Mouse (Mus musculus) brain, adult 2 months (tissue): ENCODE data around the gene Ticam1.
A peak's percentile ranks its signal among the peaks of the same experiment; 100 is the strongest.

Source experiments
- DNase-seq: peaks from one replicate; pipeline ENCODE4 v3.0.0; 2011; ENCODE audit warnings: low read depth, low spot score

Gene Ticam1

DNA sequence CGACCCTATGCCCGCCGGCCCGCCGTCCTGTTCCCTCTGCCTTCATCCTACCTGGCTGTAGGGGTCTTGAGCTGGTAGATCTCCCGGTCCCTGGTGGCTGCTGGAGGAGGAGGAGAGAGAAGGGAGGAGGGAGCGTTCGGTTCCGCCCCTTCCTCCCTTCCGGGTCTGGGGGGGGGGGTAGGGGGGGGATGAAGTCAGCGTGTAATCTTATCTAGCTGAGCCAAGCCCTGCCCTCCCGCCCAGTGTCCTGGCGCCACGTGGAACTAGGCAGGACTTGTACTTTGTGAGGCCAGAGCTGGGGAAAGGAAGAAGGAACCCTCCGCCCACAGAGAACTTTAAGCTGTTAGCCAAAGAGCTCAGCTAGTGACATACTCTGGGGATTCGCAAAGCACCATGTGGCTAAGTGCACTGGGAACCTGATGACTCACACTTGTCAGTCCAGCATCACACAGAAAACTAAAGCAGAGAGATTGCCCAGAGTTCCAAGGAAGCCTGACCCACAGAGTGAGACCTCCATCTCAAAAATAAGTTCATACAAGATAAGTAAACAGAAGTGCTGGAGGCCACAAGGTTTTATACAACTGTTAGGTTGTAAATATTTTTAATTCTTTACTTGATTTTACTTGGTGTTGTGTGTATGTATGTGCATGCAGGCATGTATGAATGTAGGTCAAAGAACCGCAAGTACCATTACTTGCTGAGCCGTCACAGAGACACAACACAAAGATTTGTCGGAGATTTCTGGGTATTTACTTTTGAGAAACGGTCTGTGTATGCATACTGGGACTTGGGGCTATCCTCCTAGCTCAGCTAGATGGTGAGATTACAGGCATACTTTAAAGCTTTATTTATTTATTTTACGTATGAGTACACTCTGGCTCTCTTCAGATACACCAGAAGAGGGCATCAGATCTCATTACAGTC is at the start of gene Ticam1:
Ticam1 (minus strand) TSS at position 144 of the 924 bp plus-strand sequence.
- DNase-seq, result peak; percentile 95

DNA sequence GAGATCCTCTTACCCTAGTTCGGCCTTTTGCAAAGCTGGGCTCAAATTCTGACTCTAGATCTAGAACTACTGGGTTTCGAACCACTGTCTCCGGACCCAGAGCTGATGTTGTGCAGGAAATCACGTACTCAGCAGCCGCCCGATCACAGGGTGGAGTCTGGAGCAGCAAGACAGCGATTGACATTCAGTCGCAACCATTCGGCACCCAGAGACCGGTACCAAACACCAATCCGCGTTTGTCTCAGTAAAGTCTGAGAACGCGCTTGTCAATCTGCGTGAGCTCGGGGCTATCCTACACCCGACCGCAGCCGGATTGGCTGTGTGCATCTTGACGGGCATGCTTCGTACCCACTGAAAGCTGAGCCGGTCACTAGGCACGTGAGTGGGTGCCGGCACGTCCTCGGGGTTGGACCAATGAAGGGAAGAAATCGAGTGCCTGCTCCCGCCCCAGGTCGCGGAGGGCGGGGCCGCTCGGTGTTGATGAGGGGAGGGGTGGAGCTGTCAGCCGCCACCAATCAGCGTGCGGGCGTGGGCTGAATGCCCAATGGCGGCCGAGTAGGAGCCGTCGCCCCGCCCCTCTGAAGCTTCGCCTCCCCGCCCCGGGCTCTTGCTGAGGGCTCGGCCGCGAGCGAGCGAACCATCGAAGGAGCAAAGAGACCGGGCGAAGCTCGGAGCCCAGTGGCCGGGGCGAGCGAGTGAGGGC is 49.0 kb upstream of the Ticam1 start, which contains the start of gene Kdm4b:
Kdm4b (plus strand) TSS at position 613 of the 703 bp plus-strand sequence.
- peak; percentile 100 for DNase-seq

DNA sequence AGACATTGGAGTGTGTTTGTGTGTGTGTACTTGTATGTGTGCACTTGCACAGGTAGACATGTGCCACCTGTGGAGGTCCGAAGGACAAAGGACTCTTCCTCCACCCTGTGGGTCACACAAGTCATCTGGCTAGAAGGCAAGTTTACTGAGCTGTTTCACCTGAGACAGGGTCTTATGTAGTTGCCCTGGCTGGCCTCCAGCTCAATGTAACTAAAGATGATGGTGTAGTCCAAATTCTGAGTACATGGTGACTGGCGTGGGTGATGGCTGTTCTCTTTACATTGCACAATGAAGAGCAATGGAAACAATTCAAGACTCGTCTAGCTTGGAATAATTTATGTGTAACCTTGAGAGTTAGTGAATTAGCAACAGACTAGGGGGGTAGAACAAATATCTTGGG is 47.8 kb upstream of the Ticam1 start:
- no peak for DNase-seq

DNA sequence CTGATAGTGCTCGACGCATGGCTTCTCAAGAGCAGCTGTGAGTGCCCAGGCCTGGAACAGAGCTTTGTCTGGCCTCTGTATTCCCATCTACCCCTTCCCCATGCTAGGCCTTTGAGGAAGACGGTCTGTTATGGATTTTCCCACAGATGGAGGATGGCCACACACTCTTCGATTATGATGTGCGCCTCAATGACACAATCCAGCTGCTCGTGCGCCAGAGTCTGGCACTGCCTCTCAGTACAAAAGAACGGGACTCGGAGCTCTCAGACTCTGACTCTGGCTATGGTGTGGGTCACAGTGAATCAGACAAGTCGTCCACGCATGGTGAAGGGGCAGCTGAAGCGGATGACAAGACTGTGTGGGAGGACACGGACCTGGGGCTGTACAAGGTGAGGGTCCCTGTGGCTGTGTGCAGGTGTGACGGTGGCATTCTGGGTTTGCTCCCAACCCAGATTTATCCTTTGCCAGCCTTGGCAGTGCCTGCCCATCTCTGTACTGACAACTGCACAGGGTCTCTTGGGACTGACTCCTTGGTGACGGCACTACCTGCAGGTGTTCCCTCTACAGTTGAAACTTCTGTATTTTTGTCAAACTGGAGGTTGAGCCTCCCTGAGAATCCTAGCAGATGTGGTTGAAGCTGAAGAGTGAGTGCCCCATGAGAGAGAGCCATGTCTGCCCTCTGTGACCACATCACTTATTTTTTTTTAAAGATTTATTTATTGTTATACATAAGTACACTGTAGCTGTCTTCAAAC is 32.8 kb upstream of the Ticam1 start:
- no peak for DNase-seq

DNA sequence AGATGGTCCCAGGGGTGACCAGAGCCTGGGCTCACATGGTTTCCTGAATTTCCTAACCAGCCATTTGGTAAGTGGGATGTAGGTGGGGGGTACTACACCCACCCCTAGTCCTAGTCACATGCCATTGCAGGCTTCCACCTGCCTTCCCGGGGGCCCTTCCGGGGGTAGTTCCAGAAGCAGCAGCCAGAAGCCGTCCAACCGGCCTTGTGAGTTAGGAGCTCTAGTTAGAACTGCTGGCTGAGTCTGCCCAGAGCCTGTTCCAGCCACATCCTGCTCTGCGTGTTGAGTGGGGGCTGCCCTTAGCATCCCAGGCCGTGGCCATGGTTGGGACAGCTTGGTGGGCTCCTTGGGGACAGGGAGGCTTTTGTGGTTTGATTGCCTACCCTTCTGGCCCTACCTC is 31.5 kb upstream of the Ticam1 start:
- no peak for DNase-seq

DNA sequence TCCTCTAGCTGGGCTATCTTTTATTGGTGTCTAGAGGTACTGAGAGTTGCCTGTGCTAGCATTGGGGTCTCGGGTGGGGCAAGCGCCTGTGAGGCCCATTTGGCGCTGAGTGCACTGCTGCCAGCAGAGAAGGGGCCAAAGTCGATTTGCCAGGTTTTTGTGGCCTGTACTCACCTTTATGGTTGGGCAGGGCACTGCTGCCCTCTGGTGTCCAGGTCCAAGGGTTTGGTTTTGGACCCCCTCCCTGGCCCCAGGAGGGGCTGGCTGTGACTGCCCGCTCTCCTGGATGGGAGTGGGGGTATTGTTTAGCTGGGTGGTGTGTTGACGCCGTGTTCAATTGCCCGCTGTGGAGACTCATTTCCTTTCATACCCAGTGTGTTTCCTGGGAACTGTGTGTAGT is 29.2 kb upstream of the Ticam1 start:
- DNase-seq, result no peak

DNA sequence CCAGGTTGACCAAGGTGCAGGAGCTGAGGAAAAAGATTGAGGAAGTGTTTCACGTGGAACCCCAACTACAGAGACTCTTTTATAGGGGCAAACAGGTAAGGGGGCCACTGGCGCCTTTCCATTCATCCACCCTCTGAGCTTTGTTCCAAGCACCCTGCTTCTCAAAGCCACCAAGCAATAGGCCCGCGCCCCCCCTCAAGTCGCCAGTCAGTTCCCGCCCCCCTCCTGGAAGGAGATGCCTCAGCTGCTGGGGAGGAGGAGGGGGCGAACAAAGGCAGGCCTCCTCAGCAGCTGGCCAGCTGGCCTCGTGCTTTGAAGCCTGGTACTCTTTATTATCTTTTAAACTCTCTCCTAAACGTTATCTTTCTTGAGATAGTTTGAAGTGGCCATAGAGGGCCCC is 28.6 kb upstream of the Ticam1 start:
- DNase-seq, result no peak

DNA sequence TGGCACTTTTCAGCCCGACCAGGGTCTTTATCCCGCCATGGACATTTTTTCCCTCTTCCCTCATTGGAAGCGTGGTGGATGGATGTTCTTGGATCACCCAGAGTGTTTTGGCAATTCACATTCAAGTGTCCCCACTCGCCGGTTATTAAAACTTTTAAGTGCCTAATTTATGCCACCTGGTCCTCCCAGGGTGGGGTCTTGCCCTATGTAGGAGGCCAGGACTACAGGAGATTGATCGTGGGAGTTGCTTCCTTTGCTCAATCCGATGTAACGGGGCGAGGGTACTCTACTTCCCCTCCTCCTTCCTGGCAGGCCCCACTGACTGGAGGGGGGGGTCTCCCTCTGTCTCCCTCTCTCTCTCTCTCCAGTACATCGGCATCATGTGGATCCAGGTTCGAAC is 28.1 kb upstream of the Ticam1 start:
- no peak for DNase-seq

DNA sequence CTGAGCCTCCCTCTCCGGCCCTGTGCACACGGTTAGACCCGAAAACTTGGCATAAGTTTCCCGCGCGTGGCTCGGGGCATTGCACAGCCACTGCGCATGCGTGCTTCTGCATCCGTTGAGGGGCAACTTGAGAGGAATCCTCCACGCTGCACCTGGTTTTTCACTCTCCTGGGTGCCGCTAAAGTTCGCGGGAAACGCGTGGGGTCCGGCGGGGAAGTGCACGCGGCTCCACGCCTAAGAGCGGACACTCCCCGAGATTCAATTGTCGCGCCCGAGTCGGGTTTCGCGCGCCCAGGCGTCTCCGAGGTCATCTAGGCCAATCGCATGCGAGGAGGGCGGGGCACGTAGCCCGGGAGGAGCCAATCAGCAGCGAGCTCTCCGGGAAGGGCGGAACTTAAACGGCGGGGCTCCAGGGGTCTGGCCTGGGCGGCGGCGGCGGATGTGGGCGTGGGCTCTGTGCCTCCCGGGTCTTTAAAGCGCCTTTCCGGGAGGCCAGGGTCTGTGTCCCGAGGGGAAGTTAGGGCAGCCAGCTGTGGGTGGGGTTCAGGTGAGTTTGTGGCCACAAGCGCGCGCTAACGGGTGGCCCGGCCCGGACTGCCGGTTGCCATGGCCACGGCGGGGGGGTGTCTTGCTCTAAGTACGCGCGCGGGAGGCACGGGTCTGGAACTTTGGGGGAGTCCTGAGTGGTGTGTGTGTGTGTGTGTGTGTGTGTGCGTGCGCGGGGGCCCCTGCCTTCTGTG is 27.4 kb upstream of the Ticam1 start:
- DNase-seq, result peak; percentile 94

DNA sequence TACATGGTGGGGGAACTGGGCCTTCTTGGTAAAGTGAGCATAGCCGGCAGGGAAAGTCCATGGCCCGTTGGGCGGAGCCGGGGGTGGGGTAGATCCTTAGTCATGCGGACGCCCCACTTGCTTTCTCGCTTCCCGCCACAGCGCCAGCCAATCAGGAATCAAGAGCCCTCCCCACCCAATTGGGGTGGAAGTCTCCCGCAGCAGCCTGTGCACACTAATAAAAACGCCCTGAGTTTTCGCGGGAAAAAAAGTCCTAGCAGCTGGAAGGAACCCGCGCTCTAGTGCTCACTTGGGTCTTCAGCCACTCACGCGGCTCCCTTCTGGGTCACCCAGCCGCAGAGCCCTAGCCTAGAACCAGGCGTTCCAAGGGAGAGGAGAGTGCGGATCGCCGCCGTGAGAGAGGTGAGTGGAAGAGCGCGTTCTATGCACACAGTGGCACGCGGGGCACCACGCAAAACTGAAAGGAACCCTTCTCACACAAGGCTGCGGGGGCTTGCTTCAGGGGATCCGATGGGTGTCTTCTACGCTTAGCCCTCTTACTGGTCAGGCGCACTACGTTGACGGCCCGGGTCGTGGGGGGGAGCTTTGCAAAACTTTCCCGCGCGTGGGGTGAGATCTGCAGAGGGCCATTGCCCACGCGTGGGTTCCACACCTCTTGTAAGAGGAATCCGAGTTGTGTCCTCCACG is 26.7 kb upstream of the Ticam1 start, which contains the start of gene Uhrf1:
Uhrf1 (plus strand) TSS at position 162 of the 687 bp plus-strand sequence.
- no peak for DNase-seq

DNA sequence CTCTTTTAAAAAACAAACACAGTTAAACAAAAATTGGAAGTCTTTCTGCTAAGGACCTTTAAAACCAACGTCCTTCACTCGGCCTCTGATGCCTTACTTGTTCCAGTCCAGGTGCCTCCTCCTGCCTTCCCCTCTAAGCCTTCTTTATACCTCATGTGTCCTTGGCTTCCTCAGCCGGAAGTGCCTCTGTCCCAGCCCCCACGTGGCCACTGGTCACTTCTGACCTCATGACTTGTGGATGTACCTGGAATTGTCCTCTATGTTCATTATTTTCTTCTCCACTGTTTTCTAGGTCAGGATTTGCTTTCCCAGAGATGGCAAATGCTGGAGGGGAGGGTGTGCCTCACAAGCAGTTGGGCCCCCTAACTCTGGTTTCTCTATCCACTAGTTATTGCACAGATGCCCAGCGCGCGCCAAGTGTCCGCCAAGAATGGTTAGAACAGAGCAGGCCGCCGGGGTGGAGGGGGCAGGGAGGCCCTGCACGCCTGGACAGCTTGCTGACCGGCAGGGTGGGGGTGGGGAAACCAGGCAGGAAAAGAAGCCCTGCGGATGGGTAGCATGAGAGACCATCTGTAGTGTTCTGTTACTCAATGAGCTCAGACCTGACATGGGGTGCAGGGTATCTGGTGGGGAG is 25.9 kb upstream of the Ticam1 start:
- no peak for DNase-seq

DNA sequence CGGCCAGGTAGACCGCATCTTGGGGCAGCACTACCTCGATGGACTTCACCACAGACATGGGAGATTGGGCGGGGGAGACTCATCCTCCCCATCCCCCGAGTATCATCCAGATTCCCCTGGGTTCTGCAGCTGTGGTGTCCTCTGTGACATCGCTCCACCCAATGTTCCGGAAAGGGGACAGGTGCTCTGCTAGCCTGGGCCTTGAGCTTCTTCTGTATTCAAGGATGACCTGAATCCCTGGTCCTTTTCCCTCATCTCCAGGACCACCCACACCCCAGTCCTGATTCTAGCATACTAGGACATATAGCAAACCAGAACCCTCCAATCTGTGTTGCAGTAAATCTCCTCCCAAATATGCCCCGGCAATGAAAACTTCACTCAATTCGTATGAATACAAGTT is 23.6 kb upstream of the Ticam1 start, which contains the start of gene Arrdc5:
Arrdc5 (minus strand) TSS at position 101 of the 400 bp plus-strand sequence.
- DNase-seq, result no peak

DNA sequence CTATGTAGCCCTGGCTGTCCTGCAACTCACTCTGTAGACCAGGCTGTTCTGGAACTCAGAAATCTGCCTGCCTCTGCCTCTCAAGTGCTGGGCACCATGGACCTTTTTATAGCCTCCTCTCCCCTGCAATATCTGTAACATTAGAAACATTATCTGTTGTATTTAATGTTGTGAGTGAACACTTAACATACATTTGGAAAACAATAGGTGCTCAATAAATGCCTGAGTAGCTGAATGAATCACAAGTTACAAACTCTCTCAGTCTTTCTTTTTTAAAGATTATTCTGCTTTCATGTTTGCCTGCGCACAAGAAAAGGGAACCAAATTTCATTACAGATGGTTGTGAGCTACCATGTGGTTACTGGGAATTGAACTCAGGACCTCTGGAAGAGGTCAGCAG is 21.7 kb upstream of the Ticam1 start:
- no peak for DNase-seq

DNA sequence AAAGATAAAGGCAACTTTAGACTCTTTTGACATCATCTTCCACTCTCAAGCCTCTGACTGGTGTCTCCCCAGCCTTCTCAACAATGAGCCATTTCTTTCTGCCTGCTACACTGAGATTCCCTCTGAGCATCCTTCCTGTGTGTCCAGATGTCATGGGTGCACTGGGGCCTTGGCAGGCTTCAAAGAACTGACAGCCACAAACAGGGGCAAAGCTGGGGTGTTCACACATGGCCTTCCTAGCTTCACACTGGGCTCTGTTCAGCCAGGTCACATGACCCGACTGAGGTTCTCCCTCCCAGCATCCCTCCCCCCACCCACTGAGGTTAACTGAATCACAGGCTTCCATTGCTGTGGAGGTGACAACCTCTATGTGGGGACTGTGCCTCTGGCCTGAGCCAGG is 19.6 kb upstream of the Ticam1 start:
- DNase-seq, result no peak

DNA sequence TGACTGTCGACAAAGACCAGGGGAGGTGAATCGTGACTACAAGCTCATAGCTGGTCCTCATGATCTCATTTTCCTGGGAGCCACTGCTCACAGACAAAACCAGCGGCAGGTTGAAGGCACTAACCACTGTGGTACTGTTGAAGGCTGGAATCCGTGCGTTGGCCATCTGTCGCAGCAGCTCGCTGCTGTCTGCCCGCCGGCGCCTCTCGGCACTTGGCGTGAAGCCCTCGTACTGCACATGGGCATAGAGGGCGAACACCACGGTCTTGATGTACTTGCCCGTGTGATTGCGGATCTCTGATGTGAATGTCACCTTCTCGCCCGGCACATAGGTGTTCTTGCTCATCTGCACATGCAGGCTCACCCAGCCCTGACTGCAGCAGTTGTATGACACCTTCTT is 17.7 kb upstream of the Ticam1 start:
- DNase-seq, result peak; percentile 76

DNA sequence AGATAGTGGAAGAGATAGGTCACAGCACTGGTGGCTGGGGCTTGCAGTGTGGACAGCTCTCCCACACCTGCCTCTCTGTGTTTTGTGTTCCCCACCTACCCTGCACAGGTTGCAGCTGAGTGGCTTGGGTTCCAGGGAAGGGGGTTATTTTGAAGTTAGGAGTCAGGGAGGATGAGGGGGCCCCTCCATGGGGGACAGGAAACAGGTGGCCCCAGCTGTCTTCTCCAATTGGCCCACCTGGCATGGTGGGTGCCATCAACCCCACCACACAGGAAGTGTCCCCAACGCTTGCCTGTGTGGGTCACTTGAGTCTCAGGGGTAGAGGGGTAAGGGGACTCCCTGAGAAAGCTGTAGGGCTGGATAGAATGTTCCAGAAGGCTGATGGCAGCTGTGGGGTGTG is 16.7 kb upstream of the Ticam1 start:
- no peak for DNase-seq

DNA sequence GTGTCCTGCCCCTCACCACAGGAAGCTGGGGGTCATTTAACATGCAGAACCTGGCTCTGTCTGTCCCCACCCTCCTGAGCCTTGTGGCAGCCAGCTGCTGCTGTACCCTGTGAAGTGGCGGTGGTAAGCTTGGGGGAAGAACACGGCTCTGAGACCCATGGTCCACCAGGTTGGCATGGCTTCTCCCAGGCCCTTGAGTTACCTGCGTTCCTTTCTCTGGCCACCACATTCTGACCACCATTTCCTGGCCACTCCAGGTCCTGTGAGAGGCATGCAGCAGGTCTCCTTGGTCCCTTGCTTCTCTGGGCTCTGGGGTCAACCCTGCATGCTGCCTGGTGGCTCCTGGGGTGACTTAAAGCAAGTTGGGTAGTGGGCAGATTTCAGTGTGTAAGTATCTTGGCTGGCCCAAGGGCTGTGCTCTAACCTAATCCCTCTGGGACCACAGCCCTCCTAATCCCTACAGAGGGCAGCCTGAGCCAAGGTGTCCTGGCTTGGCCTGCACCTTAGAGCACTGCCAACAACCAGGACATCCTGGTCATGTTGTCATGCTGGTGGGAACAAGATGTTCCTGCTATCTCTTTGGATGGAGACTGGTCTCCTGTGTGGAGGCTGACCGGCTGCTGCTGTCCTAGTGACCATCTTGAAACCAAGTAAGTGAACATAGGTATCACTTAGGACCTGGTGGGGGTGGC is 16.1 kb upstream of the Ticam1 start, which contains the start of gene Plin3:
Plin3 (minus strand) TSS at position 343 of the 692 bp plus-strand sequence.
- DNase-seq, result no peak

DNA sequence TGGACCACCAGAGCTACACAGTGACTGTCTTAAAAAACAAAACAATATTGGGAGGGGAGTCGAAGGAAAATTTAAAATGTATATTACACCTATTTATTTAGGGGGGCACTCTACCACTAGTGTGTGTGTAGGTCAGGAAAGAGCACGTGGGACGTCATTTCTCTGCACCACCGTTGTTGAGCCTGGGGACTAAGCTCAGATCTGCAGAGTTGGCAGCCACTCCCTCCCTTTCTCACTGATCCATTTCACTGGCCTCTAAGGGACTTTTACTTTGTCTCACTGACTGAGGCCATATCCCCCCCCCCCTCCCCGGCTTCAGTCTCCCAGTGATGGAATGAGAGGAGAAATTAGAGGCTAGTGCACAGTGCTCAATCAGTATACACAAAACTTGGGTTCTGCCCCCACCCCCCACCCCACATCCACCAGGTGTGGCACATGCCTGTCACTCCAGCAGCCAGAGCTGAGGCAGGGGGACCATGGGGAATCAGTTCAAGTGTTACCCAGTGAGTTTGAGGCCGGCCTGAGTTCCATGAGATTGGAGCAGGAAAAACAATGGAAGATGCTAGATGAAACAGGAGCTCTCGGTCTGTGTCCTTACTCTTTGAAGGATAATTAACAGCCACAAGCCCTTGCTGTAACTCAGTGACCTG is 15.4 kb upstream of the Ticam1 start:
- no peak for DNase-seq

DNA sequence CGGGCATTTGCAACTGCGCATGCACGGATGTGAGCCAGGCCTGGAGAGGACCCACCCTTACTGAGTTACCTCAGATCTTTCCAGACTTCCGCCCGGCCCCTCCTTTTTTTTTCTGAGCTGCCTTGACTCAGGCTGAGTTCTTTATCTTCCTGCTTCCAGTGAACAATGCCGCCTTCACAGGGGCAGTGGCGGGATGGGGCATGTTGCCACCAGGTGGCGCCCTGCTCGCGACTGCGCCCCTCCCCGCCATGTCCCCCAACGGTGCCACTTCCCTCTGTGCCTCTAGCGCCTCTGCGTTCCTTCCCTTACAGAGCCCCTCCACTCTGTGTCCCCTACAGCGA is 14.6 kb upstream of the Ticam1 start:
- DNase-seq, result peak; percentile 82
